Mouse (Mus musculus) retina, postnatal 7 days (tissue): ENCODE results near the gene Gm26558.

ENCODE experiments used
- DNase-seq: peaks from one replicate; pipeline ENCODE4 v3.0.0-alpha.2; 2012; ENCODE audit warnings: low read depth, low spot score

Gm26558 gene

DNA sequence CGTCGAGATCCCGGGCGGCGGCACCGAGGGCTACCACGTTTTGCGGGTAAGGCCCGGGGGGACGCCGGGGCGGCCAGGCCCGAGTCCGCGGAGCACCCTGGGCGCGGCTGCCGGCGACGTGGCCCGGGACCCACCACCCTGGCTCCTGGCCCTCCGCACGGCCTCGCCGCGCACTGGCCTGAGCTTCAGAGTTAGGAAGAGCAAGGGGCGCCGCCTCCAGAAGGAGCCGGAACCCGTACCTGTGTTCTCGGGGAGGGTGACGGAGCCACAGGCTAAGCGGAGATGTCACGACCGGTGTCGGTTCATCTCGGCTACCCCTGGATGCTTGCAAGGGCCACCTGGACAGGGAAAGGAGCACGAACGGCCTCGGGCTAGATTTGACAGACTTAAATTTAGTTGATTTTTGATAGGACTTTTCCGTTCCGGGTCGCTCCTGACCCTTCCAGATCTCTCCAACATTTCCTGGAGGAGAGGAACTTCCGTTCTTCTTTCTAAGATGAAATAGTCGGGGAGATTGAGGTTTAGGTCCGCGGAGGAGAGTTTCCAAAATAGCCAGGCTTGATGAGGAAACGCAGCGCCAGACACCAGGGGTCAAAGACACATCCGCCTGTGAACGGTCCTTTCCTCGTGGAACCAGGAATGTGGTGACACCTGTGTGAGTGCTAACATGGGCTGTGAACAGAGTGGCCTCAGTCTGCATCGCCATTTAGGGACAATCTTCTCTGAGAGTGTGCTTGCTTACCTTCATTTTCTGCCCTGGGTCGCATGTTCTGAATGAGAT is at the start of gene Gm26558:
Gene Gm26558 (minus strand): TSS at position 394 of the 781 bp plus-strand sequence.
- DNase-seq: no peak

DNA sequence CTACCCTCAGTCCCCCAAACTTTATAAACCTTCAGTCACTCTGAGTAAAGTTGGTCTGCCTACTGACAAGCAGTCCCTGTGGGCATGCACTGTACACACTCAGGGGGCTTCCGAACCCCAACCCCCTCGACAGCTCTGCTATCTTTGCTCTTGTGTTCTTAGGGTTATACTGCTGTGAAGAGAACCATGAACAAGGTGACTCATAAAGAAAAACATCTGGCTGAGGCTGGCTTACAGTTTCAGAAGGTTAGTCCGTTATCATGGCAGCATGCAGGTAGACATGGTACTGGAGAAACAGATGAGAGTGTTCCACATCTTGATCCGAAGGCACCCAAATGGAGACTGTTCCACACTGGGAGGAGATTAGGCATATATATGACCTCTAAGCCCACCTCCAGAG is 49.0 kb upstream of the Gm26558 start:
- DNase-seq: no peak

GRCm38 (mm10) chr2:70710236-70710635 is 48.3 kb upstream of the Gm26558 start:
- no peak for DNase-seq

DNA sequence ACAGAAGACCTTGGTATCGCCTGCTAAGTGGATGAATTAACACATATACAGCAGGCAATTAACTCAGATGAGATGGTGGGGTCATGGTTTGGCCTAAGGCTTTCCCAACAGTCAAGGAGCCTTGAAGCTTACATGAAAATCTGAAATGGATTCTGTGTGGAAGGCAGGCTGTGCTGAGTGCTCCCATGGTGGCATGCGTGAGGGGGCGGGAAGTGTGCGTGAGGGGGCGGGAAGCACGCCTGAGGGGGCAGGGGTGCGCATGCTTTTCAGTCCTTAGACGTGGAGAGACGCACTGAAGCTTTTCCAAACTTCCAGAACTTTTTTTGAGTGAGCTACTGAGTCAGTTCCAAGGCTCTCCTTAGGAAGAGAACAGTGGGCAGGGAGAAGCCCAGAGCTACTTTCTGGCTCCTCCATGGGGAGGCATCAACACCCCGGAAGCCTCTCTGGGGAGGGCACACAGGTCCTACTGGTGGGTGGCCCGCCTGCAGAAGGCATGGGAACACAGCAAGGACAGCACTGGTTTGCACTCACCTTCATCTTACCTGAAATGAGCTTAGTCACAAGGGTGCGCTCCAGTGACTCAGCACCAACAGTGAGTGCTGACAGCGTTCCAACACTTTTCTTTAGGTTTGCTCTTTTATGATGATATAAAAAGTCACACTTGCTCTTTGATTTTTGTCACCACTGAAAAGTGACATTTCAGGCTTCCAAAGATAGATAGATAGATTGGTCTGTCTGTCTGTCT is 47.2 kb upstream of the Gm26558 start:
- no peak for DNase-seq

GRCm38 (mm10) chr2:70702403-70702802 is 40.5 kb upstream of the Gm26558 start:
- DNase-seq: no peak

DNA sequence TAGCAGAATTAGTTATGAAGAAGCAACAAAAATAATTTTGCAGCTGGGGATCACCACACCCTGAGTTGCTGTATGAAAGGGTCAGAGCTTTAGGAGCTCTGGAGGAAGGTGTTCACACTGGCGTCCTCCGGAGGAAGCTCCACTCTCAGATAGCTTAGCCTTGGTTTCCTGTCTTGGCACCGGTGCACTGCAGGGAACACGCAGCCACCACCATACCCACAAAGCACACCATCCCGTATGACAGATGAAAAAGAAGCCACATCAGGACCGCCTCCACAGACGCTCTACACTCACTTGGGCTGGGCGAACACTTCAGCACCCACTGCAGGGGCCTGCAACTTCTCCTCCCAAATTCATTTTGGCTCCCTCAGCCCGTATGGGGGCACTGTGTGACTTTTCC is 39.7 kb upstream of the Gm26558 start:
- no peak for DNase-seq

GRCm38 (mm10) chr2:70700851-70701250 is 38.9 kb upstream of the Gm26558 start:
- DNase-seq: no peak

- no peak for DNase-seq
These were observed 33.8 kb upstream of the Gm26558 start for GRCm38 (mm10) chr2:70695712-70696111.

GRCm38 (mm10) chr2:70690195-70690594 is 28.3 kb upstream of the Gm26558 start:
- no peak for DNase-seq

DNA sequence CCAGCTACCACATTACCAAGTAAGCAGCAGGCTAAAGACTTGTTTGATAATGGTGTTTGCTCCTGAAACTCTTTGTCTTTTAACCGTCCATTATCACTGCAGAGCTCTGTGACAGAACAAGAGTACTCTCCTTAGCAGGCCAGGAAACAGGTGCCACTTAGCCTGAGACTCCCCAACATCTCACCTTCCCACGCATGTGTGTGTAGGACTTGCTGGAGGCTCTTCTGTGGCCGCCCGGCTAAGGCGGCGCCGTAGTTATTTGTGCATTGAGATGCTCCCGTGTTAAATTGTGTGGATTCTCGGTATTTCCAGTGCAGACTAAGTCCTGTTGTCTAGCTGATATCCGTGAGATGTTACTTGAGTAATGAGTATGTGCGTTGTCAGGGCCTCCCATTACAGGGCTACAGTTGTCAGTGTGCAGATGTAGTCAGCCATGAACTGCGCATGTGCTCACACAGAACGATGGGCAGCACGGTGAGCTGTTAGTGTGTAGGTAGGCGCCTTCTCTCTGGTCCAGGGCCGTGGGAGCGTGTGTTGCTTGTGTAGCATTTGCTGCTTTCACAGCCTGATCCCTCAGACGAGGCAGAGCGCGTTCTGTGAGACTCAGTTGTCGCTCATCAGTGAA is 26.7 kb upstream of the Gm26558 start:
- no peak for DNase-seq

DNA sequence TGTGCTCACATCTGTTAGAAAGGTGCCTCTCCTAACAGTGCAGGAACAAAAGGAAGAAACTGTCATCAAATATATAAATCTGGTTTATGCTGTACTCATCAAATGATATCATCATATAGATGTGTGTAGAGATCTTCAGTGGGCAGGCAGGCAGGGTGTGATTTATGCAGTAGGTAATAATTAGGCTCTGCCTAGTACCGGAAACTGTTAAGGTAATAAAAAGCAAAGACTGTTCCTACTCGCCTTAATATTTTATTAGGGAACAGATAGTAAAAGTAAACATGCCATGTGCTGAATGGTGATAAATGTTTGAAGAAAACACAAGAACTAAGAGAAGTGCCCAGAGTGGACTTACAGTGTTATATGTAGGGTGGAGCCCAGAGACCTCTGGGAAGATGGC is 20.4 kb upstream of the Gm26558 start:
- no peak for DNase-seq

DNA sequence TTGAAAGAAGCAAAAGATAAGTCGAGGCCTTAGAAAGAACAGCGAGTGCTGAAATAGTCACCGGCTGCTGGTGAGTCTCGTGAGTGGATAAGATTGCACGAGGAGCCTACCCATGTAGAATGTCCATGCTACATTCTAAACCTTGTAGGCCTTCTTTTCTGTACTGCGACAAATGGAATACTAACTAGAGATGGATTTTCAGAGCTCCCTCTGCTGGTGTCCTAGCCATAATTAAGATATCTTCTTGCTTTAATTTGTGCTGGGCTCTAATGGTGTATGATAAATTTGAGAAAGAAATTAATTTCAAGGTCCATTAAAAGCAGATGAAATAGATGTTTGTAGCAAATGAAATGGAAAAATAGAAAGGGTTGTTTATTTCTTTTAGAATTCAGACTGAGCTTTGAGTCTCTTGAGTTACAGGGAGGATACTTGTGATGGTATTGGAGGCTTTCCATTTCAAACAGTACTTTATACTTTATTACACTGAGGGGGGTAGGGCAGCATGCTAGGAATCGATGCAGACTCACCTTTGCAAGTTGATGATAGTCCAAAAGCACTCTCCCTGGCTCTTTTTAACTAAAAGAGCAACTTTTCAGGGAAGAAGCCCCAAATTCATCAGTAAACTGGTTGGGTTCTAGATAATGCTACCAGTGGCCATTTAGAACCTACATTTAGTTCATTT is 11.7 kb upstream of the Gm26558 start:
- no peak for DNase-seq

GRCm38 (mm10) chr2:70672476-70672875 is 10.6 kb upstream of the Gm26558 start:
- DNase-seq: no peak

- DNase-seq: peak; percentile 52
These were observed 8.0 kb upstream of the Gm26558 start for GRCm38 (mm10) chr2:70669896-70670295.

- no peak for DNase-seq
These were observed 7.3 kb upstream of the Gm26558 start for GRCm38 (mm10) chr2:70669241-70669640.

DNA sequence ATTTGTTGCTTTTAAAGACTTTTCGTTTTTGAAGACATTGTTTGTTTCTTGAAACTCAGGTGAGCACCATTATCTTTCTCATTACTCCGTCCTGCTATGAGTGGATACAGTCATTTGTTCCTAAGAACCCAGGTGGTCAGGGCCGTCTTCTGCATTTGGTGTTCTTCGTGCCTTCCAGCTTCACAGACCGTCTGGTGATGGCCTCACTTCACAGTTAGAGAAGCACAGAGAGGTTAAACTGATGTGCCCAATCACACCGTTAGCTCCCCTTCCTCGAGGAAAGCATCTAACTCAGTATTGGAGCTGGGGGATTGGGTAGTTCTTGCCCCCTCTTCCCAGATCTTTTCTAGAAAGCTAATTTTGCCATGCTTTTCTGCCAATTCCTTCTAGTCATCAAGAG is 5.1 kb upstream of the Gm26558 start:
- no peak for DNase-seq

GRCm38 (mm10) chr2:70663764-70664163 is 1.9 kb upstream of the Gm26558 start:
- no peak for DNase-seq

GRCm38 (mm10) chr2:70660887-70661714 is 807 bp downstream of the Gm26558 start, which contains the start of gene Gorasp2:
Gene Gorasp2, plus strand, starts transcription at chr2:70661576.
- peak; percentile 95 for DNase-seq

GRCm38 (mm10) chr2:70657083-70657482 is 4.8 kb downstream of the Gm26558 start:
- DNase-seq: no peak

GRCm38 (mm10) chr2:70651820-70652219 is 10.1 kb downstream of the Gm26558 start:
- DNase-seq: no peak

DNA sequence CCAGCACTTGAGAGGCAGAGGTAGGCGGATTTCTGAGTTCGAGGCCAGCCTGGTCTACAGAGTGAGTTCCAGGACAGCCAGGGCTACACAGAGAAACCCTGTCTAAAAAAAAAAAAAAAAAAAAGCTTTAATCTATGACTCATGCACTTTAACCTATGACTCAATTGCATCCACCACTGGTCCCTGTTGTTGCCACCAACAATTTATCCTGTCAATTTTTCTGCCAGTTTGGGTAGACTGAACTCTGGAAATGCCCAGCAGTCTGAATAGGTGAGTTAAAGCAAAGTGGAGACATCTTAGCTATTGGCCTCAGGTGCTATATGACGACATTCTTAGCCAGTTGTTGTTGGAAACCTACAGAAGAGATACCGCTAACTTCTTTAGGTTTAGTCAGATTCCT is 12.4 kb downstream of the Gm26558 start:
- DNase-seq: no peak
